Mouse (Mus musculus): ENCODE results near the gene Slc12a1.

DNA sequence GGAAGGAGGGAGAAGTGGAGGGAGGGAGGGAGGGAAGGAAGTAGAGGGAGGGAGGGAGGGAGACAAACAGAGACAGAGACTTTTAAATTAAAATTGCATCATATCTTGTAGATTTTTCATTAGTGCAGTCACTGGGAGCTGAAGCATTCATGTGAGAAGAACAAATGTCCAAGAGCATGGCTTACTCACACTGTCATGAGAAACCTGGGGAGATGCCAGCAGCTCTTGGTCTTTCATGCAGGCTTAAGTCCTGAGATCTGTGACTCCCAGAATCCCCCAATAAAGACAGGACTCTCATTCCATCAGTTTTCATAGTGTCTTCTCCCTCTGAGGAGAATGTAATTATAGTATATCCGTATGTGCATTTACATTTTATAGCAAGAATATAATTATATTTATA lies 66.3 kb downstream of the Slc12a1 start:
- TF ChIP-seq POLR2A (IDR thresholded peaks at IDR 0.05; ENCODE audit: low read depth, low read length) = no peak
- TF ChIP-seq CTCF (conservative IDR thresholded peaks at IDR 0.05 in 1 of 2, IDR thresholded peaks at IDR 0.05 in 1 of 2; ENCODE audit: low read depth in 2 of 2, low read length in 2 of 2) = no peak
- TF ChIP-seq ZMIZ1 (IDR thresholded peaks at IDR 0.05; ENCODE audit: low read depth, low read length) = no peak
- TF ChIP-seq ZKSCAN1 (IDR thresholded peaks at IDR 0.05; ENCODE audit: borderline replicate concordance, low read depth, low read length) = no peak
- no peak for TF ChIP-seq ETS1 (conservative IDR thresholded peaks at IDR 0.05; ENCODE audit: low read depth, low read length)
- TF ChIP-seq ZC3H11A (IDR thresholded peaks at IDR 0.05; ENCODE audit: low read depth, low read length) = no peak
- no peak for TF ChIP-seq BHLHE40 (IDR thresholded peaks at IDR 0.05; ENCODE audit: low read depth, low read length)
- TF ChIP-seq PAX5 (IDR thresholded peaks at IDR 0.05; ENCODE audit: low read length) = no peak
- TF ChIP-seq MAFK (IDR thresholded peaks at IDR 0.05; ENCODE audit: insufficient replicate concordance, low read length) = no peak
- no peak for TF ChIP-seq USF1 (IDR thresholded peaks at IDR 0.05; ENCODE audit: low read depth, low read length)
- TF ChIP-seq CHD2 (IDR thresholded peaks at IDR 0.05; ENCODE audit: low read length) = no peak
- TF ChIP-seq NELFE (IDR thresholded peaks at IDR 0.05; ENCODE audit: low read depth, low read length) = no peak
- no peak for TF ChIP-seq POLR2AphosphoS2 (IDR thresholded peaks at IDR 0.05; ENCODE audit: low read depth, low read length)

Measured in CH12.LX (cell line).